Mouse (Mus musculus): ENCODE measurements around the gene C9. TPM values are rescaled to one million over a fixed set of nuclear protein-coding genes. Genes with fewer than 3 reads are reported as not detected.

Gene C9
- not detected for total RNA-seq (2021)

GRCm38 (mm10) chr15:6445135-6445534 is at the start of gene C9:
TSS of gene C9 (plus strand) at chr15:6445327.
- intact Hi-C loops (cut with DNase I), result no loop called here
- DNase-seq, result no peak

- intact Hi-C loops (cut with DNase I), result no loop called here
- DNase-seq, result no peak
These were observed 46.9 kb upstream of the C9 start for GRCm38 (mm10) chr15:6398211-6398610.

- DNase-seq, result no peak
- intact Hi-C loops (cut with DNase I), result no loop called here
These were observed 46.2 kb upstream of the C9 start for GRCm38 (mm10) chr15:6398881-6399280.

- intact Hi-C loops (cut with DNase I), result no loop called here
- no peak for DNase-seq
These were observed 45.0 kb upstream of the C9 start for GRCm38 (mm10) chr15:6400115-6400514.

- no peak for DNase-seq
- intact Hi-C loops (cut with DNase I), result no loop called here
These were observed 42.7 kb upstream of the C9 start for GRCm38 (mm10) chr15:6402433-6402832.

- intact Hi-C loops (cut with DNase I), result no loop called here
- DNase-seq, result no peak
These were observed 41.0 kb upstream of the C9 start for GRCm38 (mm10) chr15:6404172-6404571.

- DNase-seq, result no peak
- intact Hi-C loops (cut with DNase I), result no loop called here
These were observed 38.4 kb upstream of the C9 start for GRCm38 (mm10) chr15:6406771-6407170.

- intact Hi-C loops (cut with DNase I), result no loop called here
These were observed 36.1 kb upstream of the C9 start for GRCm38 (mm10) chr15:6409031-6409430.

GRCm38 (mm10) chr15:6410161-6410560 is 35.0 kb upstream of the C9 start:
- DNase-seq, result no peak
- intact Hi-C loops (cut with DNase I), result no loop called here

More at GRCm38 (mm10) chr15:6409031-6409430, 36.1 kb upstream of the C9 start:
- DNase-seq, result no peak

GRCm38 (mm10) chr15:6411334-6411733 is 33.8 kb upstream of the C9 start:
- no peak for DNase-seq

GRCm38 (mm10) chr15:6415317-6415716 is 29.8 kb upstream of the C9 start:
- intact Hi-C loops (cut with DNase I), result no loop called here
- no peak for DNase-seq

More at GRCm38 (mm10) chr15:6411334-6411733, 33.8 kb upstream of the C9 start:
- intact Hi-C loops (cut with DNase I), result no loop called here

- intact Hi-C loops (cut with DNase I), result no loop called here
- peak; percentile 34 for DNase-seq
These were observed 13.3 kb upstream of the C9 start for GRCm38 (mm10) chr15:6431777-6432176.

- peak; percentile 72 for DNase-seq
- intact Hi-C loops (cut with DNase I), result no loop called here
These were observed 12.7 kb upstream of the C9 start for GRCm38 (mm10) chr15:6432411-6432810.

GRCm38 (mm10) chr15:6435281-6435680 is 9.8 kb upstream of the C9 start:
- DNase-seq, result no peak
- intact Hi-C loops (cut with DNase I), result no loop called here

GRCm38 (mm10) chr15:6435773-6436172 is 9.4 kb upstream of the C9 start:
- intact Hi-C loops (cut with DNase I), result no loop called here

GRCm38 (mm10) chr15:6438685-6439084 is 6.4 kb upstream of the C9 start:
- intact Hi-C loops (cut with DNase I), result no loop called here
- DNase-seq, result no peak

More at GRCm38 (mm10) chr15:6435773-6436172, 9.4 kb upstream of the C9 start:
- peak; percentile 30 for DNase-seq

GRCm38 (mm10) chr15:6444452-6444851 is 675 bp upstream of the C9 start:
- no peak for DNase-seq
- intact Hi-C loops (cut with DNase I), result no loop called here

GRCm38 (mm10) chr15:6446181-6446580 is 1.1 kb downstream of the C9 start:
- DNase-seq, result no peak
- intact Hi-C loops (cut with DNase I), result no loop called here

- intact Hi-C loops (cut with DNase I), result no loop called here
- no peak for DNase-seq
These were observed 3.8 kb downstream of the C9 start for GRCm38 (mm10) chr15:6448892-6449291.

- DNase-seq, result no peak
- intact Hi-C loops (cut with DNase I), result no loop called here
These were observed 9.3 kb downstream of the C9 start for GRCm38 (mm10) chr15:6454461-6454860.

- DNase-seq, result no peak
- intact Hi-C loops (cut with DNase I), result no loop called here
These were observed 16.3 kb downstream of the C9 start for GRCm38 (mm10) chr15:6461381-6461780.

GRCm38 (mm10) chr15:6463361-6463923 is 18.3 kb downstream of the C9 start:
- intact Hi-C loops (cut with DNase I), result no loop called here
- no peak for DNase-seq

GRCm38 (mm10) chr15:6466995-6467394 is 21.9 kb downstream of the C9 start:
- intact Hi-C loops (cut with DNase I), result no loop called here
- no peak for DNase-seq

Data from left cerebral cortex, postnatal 4 days (tissue).